17 mouse cellular contexts compared by ENCODE assay signal in genomic region chr2:20416934-20417614, GRCm38 (mm10).
A peak's percentile ranks its signal among the peaks of the same experiment; 100 is the strongest.
DNase-seq lines count a peak whose midpoint lies in the region; ATAC-seq and TF ChIP-seq lines count a peak whose summit lies in the region.
"Had no signal": no experiment of that assay in that cellular context is flagged by ENCODE, and none has a peak within 500 bp of the region (broad histone marks: within the 10 kb centered on the region; RNA-seq: fewer than 3 reads in every experiment).

No protein-coding gene starts in this region.

- 11% methylated on average over 8 of the region's 8 CpGs for WGBS in forebrain, embryonic 13.5 days
- 13% methylated on average over 8 of the region's 8 CpGs for WGBS in forebrain, embryonic 15.5 days
- WGBS in stomach, embryonic 14.5 days, result 24% methylated on average over 8 of the region's 8 CpGs
- 27% methylated on average over 8 of the region's 8 CpGs for WGBS in stomach, postnatal 0 days
- WGBS in kidney, postnatal 0 days, result 15% methylated on average over 8 of the region's 8 CpGs

- H3K4me3 ChIP-seq in forebrain, embryonic 13.5 days, result no peak overlapping the region
- H3K4me3 ChIP-seq in forebrain, embryonic 15.5 days, result no peak overlapping the region
- no peak overlapping the region for H3K4me3 ChIP-seq in stomach, embryonic 14.5 days (ENCODE audit: low read depth, low read length)
- H3K4me3 ChIP-seq in stomach, postnatal 0 days (ENCODE audit: low read depth, low read length), result no peak overlapping the region
- no peak overlapping the region for H3K4me3 ChIP-seq in kidney, postnatal 0 days (replicated peaks; ENCODE audit: low read depth, low read length)
- H3K4me3 ChIP-seq: embryonic facial prominence, embryonic 15.5 days; heart, embryonic 10.5 days; limb, embryonic 10.5 days; liver, embryonic 12.5 days had no signal

- ATAC-seq in forebrain, embryonic 13.5 days, result 0 out of 2 replicates have a peak, but pooled peaks have one; percentile 43
- no peak for ATAC-seq in forebrain, embryonic 15.5 days (replicated peaks)
- ATAC-seq in stomach, embryonic 14.5 days (ENCODE audit: insufficient number of reproducible peaks, insufficient read depth, low FRiP score, low read depth), result 0 out of 2 replicates have a peak, but pooled peaks have one; percentile 28
- no peak for ATAC-seq in stomach, postnatal 0 days (ENCODE audit: low FRiP score, low TSS enrichment)
- ATAC-seq in kidney, postnatal 0 days (replicated peaks; ENCODE audit: low FRiP score, low read depth), result peak; percentile 81
- ATAC-seq: hindbrain, embryonic 16.5 days; liver, embryonic 12.5 days had no signal

- H3K27ac ChIP-seq in forebrain, embryonic 13.5 days, result no peak overlapping the region
- H3K27ac ChIP-seq in forebrain, embryonic 15.5 days (replicated peaks), result no peak overlapping the region
- no peak overlapping the region for H3K27ac ChIP-seq in stomach, embryonic 14.5 days (ENCODE audit: low read length)
- H3K27ac ChIP-seq in stomach, postnatal 0 days (replicated peaks), result no peak overlapping the region
- no peak overlapping the region; the same call in 1 of the 2 replicates for H3K27ac ChIP-seq in kidney, postnatal 0 days
- H3K27ac ChIP-seq: embryonic facial prominence, embryonic 15.5 days; heart, embryonic 10.5 days; limb, embryonic 10.5 days; liver, embryonic 12.5 days had no signal

- no peak for TF ChIP-seq EP300 in stomach, postnatal 0 days (optimal IDR thresholded peaks at IDR 0.05)

- no peak overlapping the region for H3K9ac ChIP-seq in forebrain, embryonic 13.5 days
- H3K9ac ChIP-seq in forebrain, embryonic 15.5 days (replicated peaks), result no peak overlapping the region
- no peak overlapping the region for H3K9ac ChIP-seq in stomach, embryonic 14.5 days (replicated peaks; ENCODE audit: low read depth, low read length)
- no peak overlapping the region for H3K9ac ChIP-seq in stomach, postnatal 0 days (ENCODE audit: low read length)
- no peak overlapping the region for H3K9ac ChIP-seq in kidney, postnatal 0 days (ENCODE audit: low read depth, low read length)
- H3K9ac ChIP-seq: embryonic facial prominence, embryonic 15.5 days; liver, embryonic 12.5 days had no signal

- no peaks in the 10 kb centered on the region for H3K27me3 ChIP-seq in forebrain, embryonic 13.5 days
- H3K27me3 ChIP-seq in forebrain, embryonic 15.5 days, result no peaks in the 10 kb centered on the region
- no peaks in the 10 kb centered on the region for H3K27me3 ChIP-seq in stomach, embryonic 14.5 days (ENCODE audit: control insufficient read depth, insufficient read depth, low read length)
- no peaks in the 10 kb centered on the region for H3K27me3 ChIP-seq in stomach, postnatal 0 days (ENCODE audit: control insufficient read depth, insufficient read depth, low read length)
- no peaks in the 10 kb centered on the region for H3K27me3 ChIP-seq in kidney, postnatal 0 days (ENCODE audit: insufficient read depth, low read length)
- H3K27me3 ChIP-seq: CH12.LX; embryonic facial prominence, embryonic 15.5 days; liver, embryonic 12.5 days had no signal

- peaks cover 20% of the 10 kb centered on the region for H3K4me1 ChIP-seq in forebrain, embryonic 13.5 days
- peaks cover 15% of the 10 kb centered on the region; the same call in 1 of the 2 replicates for H3K4me1 ChIP-seq in forebrain, embryonic 15.5 days
- H3K4me1 ChIP-seq in stomach, embryonic 14.5 days (ENCODE audit: control insufficient read depth, insufficient read depth, low read length), result no peaks in the 10 kb centered on the region
- no peaks in the 10 kb centered on the region for H3K4me1 ChIP-seq in stomach, postnatal 0 days (replicated peaks; ENCODE audit: control insufficient read depth, insufficient read depth)
- peaks cover 11% of the 10 kb centered on the region; the same call in 1 of the 2 replicates for H3K4me1 ChIP-seq in kidney, postnatal 0 days (replicated peaks; ENCODE audit: insufficient read depth, low read length)
- H3K4me1 ChIP-seq: liver, embryonic 12.5 days had no signal

- H3K4me2 ChIP-seq in forebrain, embryonic 13.5 days, result no peak overlapping the region
- no peak overlapping the region for H3K4me2 ChIP-seq in forebrain, embryonic 15.5 days (replicated peaks)
- H3K4me2 ChIP-seq in stomach, embryonic 14.5 days (replicated peaks; ENCODE audit: low read depth, low read length), result no peak overlapping the region
- no peak overlapping the region for H3K4me2 ChIP-seq in stomach, postnatal 0 days (replicated peaks; ENCODE audit: low read depth)
- H3K4me2 ChIP-seq in kidney, postnatal 0 days (ENCODE audit: low read length), result no peak overlapping the region
- H3K4me2 ChIP-seq: embryonic facial prominence, embryonic 15.5 days; liver, embryonic 12.5 days had no signal

- H3K9me3 ChIP-seq in forebrain, embryonic 13.5 days (replicated peaks), result no peaks in the 10 kb centered on the region
- H3K9me3 ChIP-seq in forebrain, embryonic 15.5 days, result no peaks in the 10 kb centered on the region
- H3K9me3 ChIP-seq in stomach, embryonic 14.5 days (ENCODE audit: control insufficient read depth, low read depth, low read length), result no peaks in the 10 kb centered on the region
- H3K9me3 ChIP-seq in stomach, postnatal 0 days (ENCODE audit: control insufficient read depth, low read length), result no peaks in the 10 kb centered on the region
- no peaks in the 10 kb centered on the region for H3K9me3 ChIP-seq in kidney, postnatal 0 days (replicated peaks; ENCODE audit: low read length)
- H3K9me3 ChIP-seq: embryonic facial prominence, embryonic 15.5 days; heart, embryonic 10.5 days; limb, embryonic 10.5 days; liver, embryonic 12.5 days had no signal

- no peak for DNase-seq in stomach, postnatal 0 days (ENCODE audit: low spot score)
- peak; percentile 94 for DNase-seq in kidney, postnatal 0 days (ENCODE audit: low spot score)
- DNase-seq in right cerebral cortex, postnatal 14 days, result no peak
- DNase-seq in spleen, postnatal 10 days (ENCODE audit: low spot score in 2 of 2), result no peak
- no peak for DNase-seq in left cerebral cortex, adult 8-10 months (ENCODE audit: low spot score in 2 of 2)
- DNase-seq: adrenal gland, postnatal 36 days; cerebellum, postnatal 10 days; gastrocnemius, postnatal 14 days had no signal

- H3K36me3 ChIP-seq in forebrain, embryonic 13.5 days (ENCODE audit: poor library complexity, severe bottlenecking), result no peaks in the 10 kb centered on the region
- no peaks in the 10 kb centered on the region for H3K36me3 ChIP-seq in forebrain, embryonic 15.5 days
- no peaks in the 10 kb centered on the region for H3K36me3 ChIP-seq in stomach, embryonic 14.5 days (ENCODE audit: control insufficient read depth, insufficient read depth, low read length)
- H3K36me3 ChIP-seq in stomach, postnatal 0 days (ENCODE audit: control insufficient read depth, insufficient read depth, low read length), result no peaks in the 10 kb centered on the region
- H3K36me3 ChIP-seq in kidney, postnatal 0 days (ENCODE audit: insufficient read depth, low read length), result no peaks in the 10 kb centered on the region
- H3K36me3 ChIP-seq: embryonic facial prominence, embryonic 15.5 days; heart, embryonic 10.5 days; limb, embryonic 10.5 days; liver, embryonic 12.5 days had no signal

- no peak for TF ChIP-seq CTCF in stomach, postnatal 0 days (IDR thresholded peaks at IDR 0.05; ENCODE audit: low read depth)
- TF ChIP-seq CTCF in kidney, postnatal 0 days (IDR thresholded peaks at IDR 0.05; ENCODE audit: low read depth), result no peak

Comparison
In these comparisons a context has a peak if more than half of its experiments do, and no peak if none do; other contexts are left out.
1. ATAC-seq: peak in forebrain, embryonic 13.5 days (single experiment), stomach, embryonic 14.5 days (single experiment) and kidney, postnatal 0 days (single experiment); none in forebrain, embryonic 15.5 days (single experiment) and stomach, postnatal 0 days (single experiment).